Mouse (Mus musculus) midbrain, embryonic 10.5 days (tissue): Measurements from ENCODE around the gene Snapc1. TPM values are rescaled to one million over a fixed set of nuclear protein-coding genes. Genes with fewer than 3 reads are reported as not detected.
A peak's percentile ranks its signal among the peaks of the same experiment; 100 is the strongest.

Source experiments
- DNase-seq: peaks from one replicate; pipeline ENCODE4 v3.0.0-alpha.2; 2017; ENCODE audit warnings: low spot score
- H3K27ac ChIP-seq: fragments of 300-500 bp; sonication (generic); replicated peaks from 2 replicates; pipeline ENCODE4 v1.5.1; 2016; ENCODE audit warnings: mild to moderate bottlenecking
- H3K27me3 ChIP-seq: fragments of 300-500 bp; sonication (generic); 2 replicates; pipeline ENCODE4 v1.6.1; 2016; ENCODE audit warnings: low read depth, mild to moderate bottlenecking; ENCODE audit not compliant: poor library complexity, severe bottlenecking
- H3K36me3 ChIP-seq: fragments of 300-500 bp; sonication (generic); 2 replicates; pipeline ENCODE4 v1.6.1; 2016; ENCODE audit warnings: mild to moderate bottlenecking, moderate library complexity
- H3K4me1 ChIP-seq: fragments of 300-500 bp; sonication (generic); 2 replicates; pipeline ENCODE4 v1.6.1; 2016
- H3K4me3 ChIP-seq: fragments of 300-500 bp; sonication (generic); 2 replicates; pipeline ENCODE4 v1.5.1; 2016; ENCODE audit warnings: mild to moderate bottlenecking, moderate library complexity
- H3K9me3 ChIP-seq: fragments of 300-500 bp; sonication (generic); replicated peaks from 2 replicates; pipeline ENCODE4 v1.6.1; 2016; ENCODE audit warnings: mild to moderate bottlenecking
- WGBS: fragments of 180-500 bp; shearing (Covaris S2); methylation state at CpG from one replicate; pipeline ENCODE4 v1.1.7; 2016; 5-methylcytosine and 5-hydroxymethylcytosine counted together
- polyA plus RNA-seq: library from polyadenylated mRNA; unstranded; fragments of >200 nt; fragmentation: Nextera tagmentation; extraction: Ambion mirVana; gene quantifications from 2 replicates; pipeline ENCODE4 v1.2.1, GENCODE M21; 2016

Snapc1 gene
- polyA plus RNA-seq: 22.5 and 22.8 TPM in 2 replicates

DNA sequence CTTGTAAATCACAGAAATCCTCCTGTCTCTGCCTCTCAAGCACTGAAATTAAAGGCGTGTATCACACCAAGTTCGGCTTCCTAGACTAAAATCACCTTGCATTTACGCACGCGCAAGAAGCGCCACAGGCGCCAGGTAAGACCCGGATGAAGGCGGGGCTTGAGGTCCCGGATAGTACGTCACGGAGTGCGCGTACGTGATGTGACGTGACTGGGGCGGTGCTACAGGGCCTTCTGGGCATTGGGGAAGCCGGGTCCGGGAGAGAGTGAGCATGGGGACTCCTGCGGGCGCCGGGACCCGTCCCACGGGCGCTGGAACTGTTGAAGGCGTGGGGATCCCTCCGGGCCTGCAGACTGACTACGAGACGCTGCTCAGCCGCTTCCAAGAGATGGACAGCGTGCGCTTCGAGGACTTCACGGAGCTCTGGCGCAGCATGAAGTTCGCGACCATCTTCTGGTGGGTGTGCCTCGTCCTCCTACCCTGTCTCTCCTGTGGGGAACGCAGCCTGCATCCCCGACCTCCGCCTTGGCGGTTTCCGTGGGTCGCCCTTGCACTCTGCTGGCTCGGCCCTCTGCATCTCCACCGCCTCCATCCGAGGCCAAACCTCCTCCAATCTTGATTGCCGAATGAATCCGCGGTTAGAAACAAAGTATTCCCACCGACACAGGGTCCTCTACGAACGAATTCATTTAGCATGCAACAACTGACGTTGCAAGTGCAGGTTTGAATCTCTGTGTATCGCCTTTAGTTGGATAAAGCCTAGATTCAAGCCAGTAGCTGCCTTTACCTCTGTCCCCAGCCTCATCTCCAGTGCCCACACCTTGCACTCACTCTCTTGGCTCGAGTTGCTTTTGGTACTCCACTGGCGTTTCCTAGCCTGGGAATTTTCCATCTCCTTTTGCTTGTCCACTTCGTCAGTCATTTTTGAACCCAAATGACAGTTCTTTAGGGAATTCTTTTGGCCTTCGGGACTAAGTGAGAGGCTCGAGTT lies at the start of gene Snapc1:
Gene Snapc1 (plus strand): TSS at position 191 of the 991 bp plus-strand sequence.
- DNase-seq: peak; percentile 96
- WGBS: 2% methylated on average over 60 of the region's 60 CpGs
- H3K9me3 ChIP-seq: no peaks in the 10 kb centered on the region
- peak within 1 kb of the TSS; percentile 74 for H3K4me3 ChIP-seq
- H3K27me3 ChIP-seq: no peaks in the 10 kb centered on the region
- peak within 1 kb of the TSS; percentile 89 for H3K27ac ChIP-seq
- peaks cover 13% of the 10 kb centered on the region for H3K4me1 ChIP-seq
- H3K36me3 ChIP-seq: peaks cover 26% of the 10 kb centered on the region

GRCm38 (mm10) chr12:73918479-73918878 lies 45.8 kb upstream of the Snapc1 start:
- DNase-seq: no peak
- H3K4me1 ChIP-seq: no peaks in the 10 kb centered on the region
- 92% methylated on average over 5 of the region's 5 CpGs for WGBS

DNA sequence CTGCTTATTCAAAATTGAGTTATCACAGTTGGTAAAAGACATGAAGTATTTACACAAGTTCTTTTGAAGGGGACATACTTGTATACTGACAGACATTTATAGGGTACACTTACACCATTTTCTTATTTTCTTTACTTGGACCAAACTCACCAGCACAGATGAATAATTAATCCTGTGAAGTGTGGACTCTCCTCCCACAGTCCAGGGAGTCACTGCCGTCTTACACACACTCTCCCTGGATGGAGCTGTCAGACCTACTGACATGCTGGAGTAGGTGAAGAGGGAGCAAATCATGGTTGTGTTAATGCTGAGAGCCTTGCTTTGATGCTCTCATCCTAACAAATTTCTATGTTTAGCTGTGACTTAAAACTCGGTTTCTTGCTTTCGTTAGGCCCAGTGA lies 34.0 kb upstream of the Snapc1 start:
- 89% methylated on average over 3 of the region's 3 CpGs for WGBS
- Histone ChIP-seq H3K27ac (no peak overlapping the region), H3K9me3 (no peaks in the 10 kb centered on the region), H3K27me3 (no peaks in the 10 kb centered on the region), H3K36me3 (peaks cover 89% of the 10 kb centered on the region), H3K4me1 (no peaks in the 10 kb centered on the region), H3K4me3 (no peak overlapping the region)
- DNase-seq: no peak

More at GRCm38 (mm10) chr12:73918479-73918878, 45.8 kb upstream of the Snapc1 start:
- H3K27me3 ChIP-seq: no peaks in the 10 kb centered on the region
- H3K36me3 ChIP-seq: no peaks in the 10 kb centered on the region
- no peak overlapping the region for H3K4me3 ChIP-seq
- no peak overlapping the region for H3K27ac ChIP-seq
- H3K9me3 ChIP-seq: no peaks in the 10 kb centered on the region

- Histone ChIP-seq H3K27ac (no peak overlapping the region), H3K36me3 (peaks cover 99% of the 10 kb centered on the region), H3K4me3 (no peak overlapping the region), H3K9me3 (no peaks in the 10 kb centered on the region), H3K4me1 (no peaks in the 10 kb centered on the region), H3K27me3 (no peaks in the 10 kb centered on the region)
- WGBS: 58% methylated on average over 5 of the region's 5 CpGs
- DNase-seq: no peak
Measured at GRCm38 (mm10) chr12:73931274-73931673, 33.0 kb upstream of the Snapc1 start.

DNA sequence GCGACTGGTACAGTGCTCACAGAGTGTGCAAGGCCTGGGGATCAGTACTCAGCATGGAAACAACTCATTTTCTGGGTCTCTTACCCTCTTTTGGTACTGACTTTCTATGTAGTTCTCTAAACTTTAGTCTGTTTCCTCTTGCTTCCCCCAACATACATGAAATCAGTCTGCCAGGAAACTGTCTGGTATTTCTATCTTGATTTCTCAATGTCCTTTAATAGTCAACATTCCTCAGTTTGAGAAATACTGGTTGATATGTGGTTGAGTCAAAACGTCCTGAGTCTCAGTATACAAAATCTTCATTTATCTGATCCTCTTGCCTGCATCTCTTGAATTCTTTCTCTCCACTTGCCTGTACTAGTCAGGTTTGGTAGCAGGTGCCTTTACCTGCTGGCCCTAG lies 29.8 kb upstream of the Snapc1 start:
- Histone ChIP-seq H3K27me3 (no peaks in the 10 kb centered on the region), H3K9me3 (no peaks in the 10 kb centered on the region), H3K4me1 (no peaks in the 10 kb centered on the region), H3K36me3 (peaks cover 100% of the 10 kb centered on the region), H3K27ac (no peak overlapping the region), H3K4me3 (no peak overlapping the region)
- WGBS: 86% methylated on average over 2 of the region's 2 CpGs
- no peak for DNase-seq

DNA sequence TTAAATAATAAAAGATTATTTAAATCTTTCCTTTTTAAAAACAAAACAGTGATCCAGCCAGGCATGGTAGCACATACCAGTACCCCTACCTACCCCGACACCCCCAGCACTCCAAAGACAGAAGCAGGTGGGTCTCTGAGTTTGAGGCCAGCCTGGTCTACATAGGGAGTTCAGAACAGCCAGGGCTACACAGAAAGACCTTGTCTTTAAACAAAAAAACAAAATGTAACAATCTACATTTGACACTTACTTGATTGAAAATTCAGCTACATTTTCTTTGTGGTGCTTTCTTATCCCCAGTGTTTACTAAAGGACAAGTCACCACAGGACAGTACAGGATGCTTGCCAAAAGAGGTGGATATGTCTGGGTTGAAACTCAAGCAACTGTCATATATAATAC lies 26.9 kb upstream of the Snapc1 start, which contains the start of gene Gm49321:
Gene Gm49321 (plus strand): TSS at position 301 of the 400 bp plus-strand sequence.
- DNase-seq: no peak
- Histone ChIP-seq H3K36me3 (peaks cover 100% of the 10 kb centered on the region), H3K4me3 (no peak within 1 kb of the TSS), H3K27me3 (no peaks in the 10 kb centered on the region), H3K9me3 (no peaks in the 10 kb centered on the region), H3K27ac (no peak within 1 kb of the TSS), H3K4me1 (no peaks in the 10 kb centered on the region)
- 87% methylated on average over 1 of the region's 1 CpGs for WGBS

DNA sequence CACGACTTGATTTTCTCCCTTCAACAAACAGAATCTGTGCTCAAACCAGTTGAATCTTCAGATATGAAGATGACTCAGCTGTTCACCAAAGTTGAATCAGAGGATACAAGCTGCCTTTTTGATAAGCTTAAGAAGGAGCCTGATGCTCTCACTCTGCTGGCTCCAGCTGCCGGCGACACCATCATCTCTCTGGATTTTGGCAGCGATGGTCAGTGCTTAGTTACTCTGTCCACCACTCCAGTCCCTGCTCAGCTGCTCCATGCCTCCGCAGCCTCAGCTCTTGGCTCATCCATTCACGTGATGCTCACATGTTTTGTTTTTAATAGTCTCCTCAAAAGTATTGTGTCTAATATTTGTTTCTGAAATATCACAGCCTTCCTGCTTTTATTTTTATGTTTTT lies 24.7 kb upstream of the Snapc1 start:
- Histone ChIP-seq H3K4me3 (no peak overlapping the region), H3K27me3 (no peaks in the 10 kb centered on the region), H3K9me3 (no peaks in the 10 kb centered on the region), H3K4me1 (no peaks in the 10 kb centered on the region), H3K36me3 (peaks cover 100% of the 10 kb centered on the region), H3K27ac (no peak overlapping the region)
- 92% methylated on average over 6 of the region's 6 CpGs for WGBS
- DNase-seq: no peak

DNA sequence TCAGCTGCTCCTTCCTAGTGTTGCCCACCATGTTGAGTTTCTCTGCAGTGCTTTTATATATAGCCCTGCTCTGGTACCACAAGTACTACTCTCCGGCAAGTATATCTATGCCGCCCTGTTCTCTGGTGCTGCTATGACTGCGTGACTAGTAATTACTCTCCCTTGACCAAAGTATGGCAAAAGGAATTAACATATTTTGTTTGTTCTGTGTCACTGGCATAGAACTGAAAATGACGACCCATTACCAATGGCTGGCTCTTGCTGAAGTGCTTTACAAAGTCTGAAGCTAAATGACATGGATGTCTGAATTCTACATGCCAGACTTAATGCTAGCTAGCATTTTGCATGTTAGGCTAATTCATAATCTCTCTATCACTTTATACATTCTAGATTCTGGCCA lies 15.9 kb upstream of the Snapc1 start:
- Histone ChIP-seq H3K9me3 (no peaks in the 10 kb centered on the region), H3K36me3 (peaks cover 40% of the 10 kb centered on the region), H3K27ac (no peak overlapping the region), H3K4me3 (no peak overlapping the region), H3K4me1 (peaks cover 21% of the 10 kb centered on the region), H3K27me3 (peaks cover 10% of the 10 kb centered on the region)
- DNase-seq: no peak
- 93% methylated on average over 4 of the region's 4 CpGs for WGBS

DNA sequence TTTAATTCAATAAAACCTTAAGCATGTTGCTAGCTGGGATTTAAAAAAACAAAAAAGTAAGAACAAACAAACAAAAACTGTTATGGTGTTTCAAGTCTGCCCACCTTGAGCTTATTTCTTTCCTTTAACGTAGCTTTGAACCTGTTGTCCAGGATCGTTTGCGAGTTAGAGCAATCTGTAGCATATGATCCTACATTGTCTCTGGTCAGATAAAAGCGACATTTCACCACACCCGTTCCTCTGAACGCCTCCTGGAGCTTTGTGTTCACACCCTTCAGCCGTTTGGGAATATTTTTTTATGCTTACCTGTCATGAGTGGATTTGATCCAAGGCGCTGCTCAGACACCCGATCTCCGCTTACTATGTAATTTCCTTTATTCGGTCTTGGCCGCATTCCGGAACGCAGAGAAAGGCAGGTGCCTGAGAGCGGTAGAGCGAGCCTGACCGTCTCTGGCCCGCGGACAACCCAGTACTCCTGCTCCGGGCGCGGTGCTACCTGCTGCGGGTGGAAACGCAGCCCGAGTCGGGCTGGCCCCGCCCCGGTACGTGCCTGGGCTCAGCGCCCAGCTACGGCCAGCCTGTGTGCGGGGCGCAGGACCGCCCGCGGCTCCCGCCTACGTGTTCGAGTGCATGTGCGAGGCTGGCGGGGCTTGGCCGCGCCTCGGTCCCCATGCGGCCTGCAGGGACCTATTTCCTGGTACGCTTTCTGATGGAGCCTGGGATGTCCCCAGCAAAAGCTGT lies 14.8 kb upstream of the Snapc1 start:
- H3K27me3 ChIP-seq: peaks cover 18% of the 10 kb centered on the region
- WGBS: 6% methylated on average over 46 of the region's 46 CpGs
- H3K9me3 ChIP-seq: no peaks in the 10 kb centered on the region
- peak; percentile 52 for DNase-seq
- H3K4me3 ChIP-seq: peak overlapping the region; percentile 57
- H3K27ac ChIP-seq: peak overlapping the region; percentile 78; the same call in 1 of the 2 replicates
- H3K36me3 ChIP-seq: peaks cover 29% of the 10 kb centered on the region
- H3K4me1 ChIP-seq: peaks cover 25% of the 10 kb centered on the region

DNA sequence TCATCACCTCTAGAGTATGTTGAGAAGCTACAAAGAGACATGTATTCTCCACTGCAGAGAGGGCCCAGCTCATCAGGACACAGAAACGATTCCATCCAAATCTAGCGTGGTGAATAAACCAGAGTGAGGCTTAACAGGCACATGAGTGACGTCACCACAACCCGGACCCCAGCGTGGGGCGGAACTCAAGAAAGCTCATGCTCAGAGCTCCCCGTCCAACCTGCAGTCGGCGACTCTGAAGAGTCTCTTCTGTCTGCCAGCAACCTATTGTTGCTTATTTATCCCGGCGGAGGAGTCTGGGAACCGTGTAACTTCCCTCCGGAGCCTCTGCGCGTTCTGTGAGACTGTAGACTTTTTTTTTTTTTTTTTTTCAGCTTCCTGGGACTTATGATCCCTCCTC lies 11.4 kb upstream of the Snapc1 start:
- peaks cover 25% of the 10 kb centered on the region for H3K4me1 ChIP-seq
- peaks cover 18% of the 10 kb centered on the region for H3K27me3 ChIP-seq
- peak; percentile 61 for DNase-seq
- peak overlapping the region; percentile 50 for H3K4me3 ChIP-seq
- peaks cover 2% of the 10 kb centered on the region; the same call in 1 of the 2 replicates for H3K36me3 ChIP-seq
- peak overlapping the region; percentile 57; the same call in 1 of the 2 replicates for H3K27ac ChIP-seq
- 13% methylated on average over 15 of the region's 15 CpGs for WGBS
- H3K9me3 ChIP-seq: no peaks in the 10 kb centered on the region

- DNase-seq: no peak
- Histone ChIP-seq H3K9me3 (no peaks in the 10 kb centered on the region), H3K4me1 (peaks cover 24% of the 10 kb centered on the region), H3K36me3 (no peaks in the 10 kb centered on the region; the same call in 1 of the 2 replicates), H3K27me3 (peaks cover 13% of the 10 kb centered on the region), H3K4me3 (peak overlapping the region; percentile 50), H3K27ac (peak overlapping the region; percentile 57; the same call in 1 of the 2 replicates)
- WGBS: 48% methylated on average over 14 of the region's 14 CpGs
Measured at GRCm38 (mm10) chr12:73953420-73954186, 10.7 kb upstream of the Snapc1 start.

GRCm38 (mm10) chr12:73954785-73955184 lies 9.5 kb upstream of the Snapc1 start:
- WGBS: 86% methylated on average over 5 of the region's 5 CpGs
- Histone ChIP-seq H3K27ac (no peak overlapping the region), H3K4me3 (no peak overlapping the region)

More at GRCm38 (mm10) chr12:73954785-73955184, 9.5 kb upstream of the Snapc1 start:
- peaks cover 14% of the 10 kb centered on the region for H3K4me1 ChIP-seq
- no peak for DNase-seq
- no peaks in the 10 kb centered on the region for H3K36me3 ChIP-seq
- H3K27me3 ChIP-seq: 0 out of 2 replicates have a peak, but pooled peaks cover 8% of the 10 kb centered on the region
- H3K9me3 ChIP-seq: no peaks in the 10 kb centered on the region
